Mouse (Mus musculus) stomach, postnatal 0 days (tissue): ENCODE data around the gene Ikzf4.

ENCODE experiments used
- CTCF ChIP-seq: IDR thresholded peaks from 2 replicates; pipeline ENCODE4 v1.5.1; 2016; ENCODE audit warnings: antibody characterized with exemption, low read depth, mild to moderate bottlenecking, moderate library complexity
- EP300 ChIP-seq: optimal IDR thresholded peaks from 2 replicates; pipeline ENCODE3; 2016; ENCODE audit warnings: antibody characterized with exemption

DNA sequence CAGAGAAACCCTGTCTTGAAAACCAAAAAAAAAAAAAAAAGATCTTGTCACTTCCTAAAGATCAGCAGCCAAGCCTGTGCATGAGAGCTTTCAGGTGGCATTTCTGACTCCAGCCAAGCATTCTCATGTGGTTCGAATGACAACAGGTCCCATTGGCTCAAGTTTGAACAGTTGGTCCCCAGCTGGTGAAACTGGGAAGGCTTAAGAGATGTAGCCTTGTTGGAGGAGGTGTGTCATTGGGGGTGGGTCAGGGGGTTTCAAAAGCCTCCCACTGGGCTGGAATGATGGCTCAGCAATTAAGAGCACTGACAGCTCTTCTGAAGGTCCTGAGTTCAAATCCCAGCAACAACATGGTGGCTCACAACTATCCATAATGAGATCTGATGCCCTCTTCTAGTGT is 44.3 kb downstream of the Ikzf4 start:
- TF ChIP-seq EP300 (no peak), CTCF (no peak)
